Mouse (Mus musculus) right cerebral cortex, postnatal 10 days (tissue): ENCODE results near the gene Tigd3.
"Not testable (repeated sequence)": the region's sequence is repeated elsewhere in the genome, so short reads cannot be mapped to it uniquely, and the experiment has no call there.

ENCODE experiments used
- DNase-seq, 2 experiments: peaks; one replicate each; pipeline ENCODE4 v3.0.0; 2021; ENCODE audit warnings: low spot score in 2 of 2

The Tigd3 gene

DNA sequence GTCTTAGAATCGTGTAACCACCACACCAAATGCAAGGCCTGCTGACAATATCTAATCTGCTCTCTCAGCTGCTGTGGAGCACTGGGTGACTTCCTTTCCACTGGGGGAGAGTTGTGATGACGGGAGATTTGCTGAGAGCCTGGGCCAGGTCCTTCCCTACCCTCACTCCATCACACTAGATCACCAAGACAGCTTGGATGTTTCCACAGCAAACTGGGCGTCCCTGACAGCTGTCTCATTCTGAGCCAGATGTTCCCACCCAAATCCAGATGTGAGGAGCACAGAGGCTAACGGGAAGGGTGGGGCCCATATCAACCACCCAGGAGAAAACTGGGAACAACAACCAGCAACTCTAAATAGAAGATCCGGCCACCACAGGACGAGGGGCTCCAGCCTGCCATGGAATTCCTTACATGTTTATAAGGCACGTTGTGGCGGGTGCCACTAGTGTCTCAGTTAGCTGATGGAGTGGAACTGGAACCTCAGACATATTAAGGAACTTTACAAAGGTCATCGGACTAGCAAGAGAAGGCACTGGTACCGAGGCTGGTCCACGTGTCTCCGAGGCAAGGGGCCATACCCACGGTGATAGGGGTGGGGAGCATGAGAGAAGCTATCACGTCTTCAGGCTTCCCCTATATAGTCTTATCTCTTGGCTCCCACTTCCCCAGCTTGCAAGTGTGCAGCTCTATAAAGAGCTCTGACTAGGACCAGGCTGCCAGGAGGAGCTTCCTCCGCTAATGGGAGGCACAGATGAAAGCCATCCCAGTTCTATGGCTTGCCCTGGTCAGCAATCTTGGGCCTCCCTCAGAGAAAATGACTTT lies 28.4 kb upstream of the Tigd3 start:
- DNase-seq: no peak

DNA sequence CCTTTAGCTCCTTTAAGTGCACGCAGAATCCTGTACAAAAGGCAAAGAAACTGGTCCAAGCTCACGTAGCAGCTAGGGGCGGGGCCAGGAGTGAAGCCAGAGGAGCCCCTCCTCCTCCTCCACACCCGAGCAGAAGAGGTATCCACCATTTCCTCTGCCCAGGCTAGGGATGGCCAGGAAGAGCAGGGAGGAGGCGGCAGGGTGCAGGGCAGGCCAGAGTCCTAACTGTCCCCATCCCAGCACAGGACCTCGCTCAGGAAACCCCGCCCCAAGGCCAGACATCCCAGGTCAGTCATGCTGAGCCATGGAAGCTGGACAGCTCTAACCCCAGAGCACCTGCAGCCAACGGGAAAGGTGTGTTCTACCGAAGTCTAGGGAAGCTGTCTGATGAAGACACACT lies 27.8 kb upstream of the Tigd3 start:
- DNase-seq: no peak

GRCm38 (mm10) chr19:5913007-5913719 lies 19.2 kb upstream of the Tigd3 start, which contains the start of gene Dpf2:
Gene Dpf2 (minus strand): TSS chr19:5913010.
- DNase-seq: no peak

DNA sequence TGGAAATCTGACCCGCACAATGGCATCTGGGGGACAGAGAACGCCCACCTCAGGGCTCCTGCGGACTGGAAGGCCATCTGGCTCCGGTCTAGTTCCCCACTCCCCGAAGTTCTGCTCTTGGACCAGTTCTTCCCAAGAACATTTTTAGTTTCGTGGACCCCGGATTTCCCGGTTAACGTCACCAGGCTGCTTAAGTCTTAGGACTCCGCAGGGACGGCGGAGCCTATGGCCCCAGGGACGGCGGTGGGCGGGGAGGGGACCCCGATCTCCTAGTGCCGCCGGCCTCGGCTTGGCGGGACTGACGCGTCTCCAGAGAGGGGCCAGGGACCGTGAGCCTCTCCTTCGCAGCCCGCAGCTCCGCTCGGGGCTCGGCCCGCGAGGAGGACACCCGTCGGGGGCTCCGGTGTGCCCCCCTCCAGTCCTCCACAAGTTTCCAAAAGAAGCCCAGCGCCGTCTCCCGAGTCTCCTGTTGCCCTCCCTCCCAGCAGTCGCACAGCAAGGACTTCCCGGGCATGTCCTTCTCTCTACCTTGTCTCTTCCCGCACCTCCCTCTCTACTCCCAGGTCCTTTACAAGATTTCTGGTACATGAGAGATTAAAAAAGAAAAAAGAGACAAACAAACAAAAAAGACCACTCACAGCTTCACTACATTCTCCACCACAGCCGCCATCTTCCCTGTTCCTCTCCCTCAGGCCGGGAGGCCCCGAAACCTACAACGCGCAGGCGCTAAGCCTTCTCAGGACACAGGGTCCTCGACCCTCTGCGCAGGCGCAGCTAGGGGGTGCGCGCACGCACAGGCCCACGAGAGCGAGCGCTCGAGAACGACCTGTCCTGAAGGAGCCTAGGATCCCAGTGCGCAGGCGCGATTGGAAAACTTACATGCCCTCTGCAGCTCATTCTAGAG lies 18.4 kb upstream of the Tigd3 start:
- peak; percentile 99 to 100 for DNase-seq

DNA sequence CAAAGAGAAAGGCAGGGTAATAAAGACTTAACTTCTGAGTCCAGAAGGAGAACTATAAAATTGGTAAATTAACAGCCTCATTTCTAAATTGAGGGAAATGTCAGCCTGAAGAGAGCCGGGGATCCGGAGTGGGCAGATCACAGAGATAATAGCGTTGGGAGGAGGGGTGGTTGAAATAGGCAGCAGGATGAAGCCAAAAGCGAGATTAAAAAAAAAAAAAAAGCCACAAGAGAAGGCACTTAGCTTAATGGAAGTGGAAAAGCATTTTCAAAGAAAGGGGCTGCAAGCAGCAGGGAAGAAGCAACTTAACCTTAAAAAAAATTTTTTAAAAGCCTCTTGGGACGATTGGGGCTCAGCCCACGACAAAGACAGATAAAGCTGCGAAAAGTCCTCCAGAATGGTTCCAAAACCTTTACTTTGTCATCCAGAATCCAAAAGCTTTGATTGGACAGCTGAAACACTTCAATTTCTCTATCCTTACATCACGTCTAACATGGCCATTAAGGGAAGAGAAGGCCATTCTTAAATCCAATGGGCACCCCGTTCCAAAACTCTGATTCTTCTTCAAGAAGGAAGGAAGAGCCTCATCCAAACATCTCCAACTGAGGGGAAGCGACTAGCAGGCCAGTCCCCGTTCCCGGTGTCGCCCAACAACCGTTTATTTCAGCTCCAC lies 17.6 kb upstream of the Tigd3 start:
- DNase-seq: no peak

DNA sequence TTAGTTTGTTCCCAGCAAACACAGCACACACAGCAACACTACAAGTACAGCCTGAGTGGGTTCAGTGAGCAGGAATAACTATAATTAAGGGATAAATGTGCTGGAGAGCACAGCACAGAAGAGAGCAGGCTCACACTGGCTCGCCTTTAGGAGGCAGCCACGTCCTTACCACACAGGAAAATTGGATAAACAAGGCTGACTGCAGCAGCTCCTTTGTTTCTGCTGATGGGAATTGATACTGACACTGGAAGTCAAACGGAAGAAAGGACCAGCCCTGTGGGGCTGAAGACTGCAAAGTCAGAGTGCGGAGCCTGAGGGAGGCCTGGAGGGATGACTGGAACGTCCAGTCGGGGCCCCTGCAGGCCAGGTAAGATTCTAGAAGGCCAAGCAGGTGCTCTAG lies 16.3 kb upstream of the Tigd3 start:
- DNase-seq: no peak

- no peak for DNase-seq
Observed at GRCm38 (mm10) chr19:5907275-5907674, 13.3 kb upstream of the Tigd3 start.

- DNase-seq: peak in 1 of 2 experiments; percentile 44
Observed at GRCm38 (mm10) chr19:5893282-5894001, 507 bp downstream of the Tigd3 start.

- no peak for DNase-seq
Observed at GRCm38 (mm10) chr19:5892735-5893134, 1.2 kb downstream of the Tigd3 start.

DNA sequence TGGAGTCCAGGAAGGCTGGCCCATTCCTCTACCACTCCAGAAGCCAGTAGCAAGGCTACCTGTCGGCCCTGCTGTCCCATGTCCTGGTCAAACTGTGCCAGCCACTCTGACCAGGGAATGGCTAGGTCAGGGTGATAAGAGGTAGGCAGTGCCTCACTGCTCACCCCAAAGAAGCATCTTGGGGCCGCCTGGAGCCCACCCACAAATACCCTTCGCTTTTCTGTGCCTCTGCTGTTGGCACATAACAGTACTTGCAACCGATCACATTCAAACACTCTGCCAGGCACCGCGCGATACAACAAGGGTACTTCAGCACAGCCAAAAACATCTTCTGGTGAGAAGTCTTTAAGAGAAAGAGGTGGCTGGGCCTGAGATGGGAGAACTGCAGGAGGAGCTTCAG lies 1.7 kb downstream of the Tigd3 start:
- no peak for DNase-seq

DNA sequence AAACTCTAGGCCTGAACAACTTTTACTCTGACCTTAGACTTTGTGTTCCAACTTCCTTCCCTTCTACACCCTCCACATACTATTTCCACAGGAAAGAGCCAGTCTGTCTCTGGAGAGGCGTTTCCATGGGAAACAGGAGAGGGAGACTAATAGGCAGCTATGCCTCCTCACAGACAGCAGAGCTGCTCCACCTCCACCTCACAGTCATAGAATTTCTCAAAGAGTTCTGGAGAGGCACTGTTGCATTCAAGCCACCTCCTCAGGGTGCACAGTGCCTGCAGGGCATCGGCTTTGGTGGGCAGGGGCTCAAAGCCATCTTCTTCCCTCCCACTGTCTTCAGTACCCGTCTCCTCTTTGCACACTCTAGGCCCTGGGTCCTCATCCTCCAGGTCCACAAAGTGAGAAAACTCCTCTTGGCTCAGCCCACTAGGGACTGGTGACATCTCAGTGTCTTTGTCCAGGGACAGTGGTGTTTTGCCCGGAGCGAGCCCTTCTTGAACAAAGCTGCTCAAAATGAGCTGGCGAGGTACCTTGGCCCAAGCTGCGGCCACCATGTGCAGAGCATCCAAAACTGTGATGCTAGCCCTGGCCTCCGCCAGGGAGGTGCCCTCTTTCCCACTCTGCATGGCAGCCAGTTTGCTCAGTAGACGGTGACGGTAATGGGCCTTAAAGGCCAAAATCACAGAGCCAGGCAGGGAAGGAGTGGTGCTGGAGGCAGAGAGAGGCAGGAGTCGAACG lies 2.3 kb downstream of the Tigd3 start:
- DNase-seq: no peak

- no peak for DNase-seq
Observed at GRCm38 (mm10) chr19:5889211-5889610, 4.7 kb downstream of the Tigd3 start.

- no peak for DNase-seq
Observed at GRCm38 (mm10) chr19:5887234-5887815, 6.6 kb downstream of the Tigd3 start.

DNA sequence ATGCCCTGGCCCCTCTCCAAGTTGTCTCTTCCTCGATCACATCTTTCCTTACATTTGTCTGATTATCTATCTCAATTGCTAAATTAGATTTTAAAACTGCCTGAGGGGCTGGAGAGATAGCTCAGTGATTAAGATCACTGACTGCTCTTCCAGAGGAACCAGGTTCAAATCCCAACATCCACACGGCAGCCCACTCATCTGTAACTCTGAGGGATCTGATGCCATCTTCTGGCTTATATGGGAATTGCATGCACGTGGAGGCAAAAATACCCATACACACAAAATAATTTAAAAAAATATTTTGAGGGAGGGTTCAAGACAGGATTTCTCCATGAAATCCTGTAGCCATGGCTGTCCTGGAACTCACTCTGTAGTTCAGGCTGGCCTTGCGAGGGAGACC lies 8.1 kb downstream of the Tigd3 start:
- no peak for DNase-seq

DNA sequence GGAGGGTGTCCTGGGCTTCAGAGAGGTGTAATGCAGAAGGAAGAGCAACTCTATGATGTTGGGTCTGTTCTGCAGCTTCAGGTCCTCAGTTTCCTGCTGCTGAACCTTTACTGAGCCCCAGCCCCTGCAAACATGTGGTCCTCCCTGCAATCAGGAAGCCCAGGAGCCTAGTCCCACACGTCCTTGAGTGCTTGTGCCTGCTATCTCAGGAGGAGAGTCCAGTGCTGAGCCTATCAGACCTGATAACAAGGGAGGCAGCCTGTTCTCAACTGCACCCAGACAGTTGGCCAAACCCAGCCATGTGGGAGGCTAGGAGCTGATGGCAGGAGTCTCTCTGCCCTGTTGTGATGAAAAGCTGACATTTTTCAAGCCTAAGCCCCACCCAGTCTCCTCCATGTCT lies 10.0 kb downstream of the Tigd3 start:
- no peak for DNase-seq

DNA sequence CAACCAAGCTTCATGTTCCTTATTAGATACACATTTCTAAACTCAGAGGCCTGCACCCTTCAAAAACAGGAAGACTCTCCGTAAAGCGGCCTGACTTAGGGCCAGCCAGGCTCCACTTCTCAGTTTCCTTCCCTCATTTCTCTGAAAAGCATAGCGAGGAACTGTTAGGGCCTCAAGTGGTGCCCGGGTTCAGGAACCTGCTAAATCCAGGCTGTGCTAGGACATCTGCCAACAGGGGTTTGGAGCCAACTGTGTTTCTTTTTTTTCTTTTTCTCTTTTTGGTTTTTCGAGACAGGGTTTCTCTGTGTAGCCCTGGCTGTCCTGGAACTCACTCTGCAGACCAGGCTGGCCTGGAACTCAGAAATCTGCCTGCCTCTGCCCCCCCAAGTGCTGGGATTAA lies 11.9 kb downstream of the Tigd3 start:
- DNase-seq: not testable (repeated sequence)

DNA sequence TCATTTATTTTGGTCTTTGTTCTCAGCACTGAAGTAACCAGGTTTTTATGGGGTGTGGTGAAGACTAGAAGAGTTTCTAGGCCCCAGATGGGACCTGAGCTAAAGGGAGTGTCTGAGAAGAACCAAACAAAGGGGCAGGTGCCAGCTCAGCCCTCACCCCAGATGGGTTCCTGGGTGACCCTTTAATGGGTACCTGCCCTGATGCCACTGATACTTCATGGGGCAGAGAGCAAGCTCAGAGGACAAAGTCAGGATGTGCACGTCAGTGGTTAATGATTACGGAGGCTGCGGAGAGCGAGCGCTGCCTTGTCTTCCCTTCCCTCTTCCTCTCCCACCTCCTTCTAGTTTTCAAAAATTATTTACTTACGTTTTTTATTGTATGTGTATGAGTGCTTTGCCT lies 12.8 kb downstream of the Tigd3 start:
- no peak for DNase-seq

GRCm38 (mm10) chr19:5879735-5880134 lies 14.2 kb downstream of the Tigd3 start:
- no peak for DNase-seq

- DNase-seq: no peak
Observed at GRCm38 (mm10) chr19:5878916-5879315, 15.0 kb downstream of the Tigd3 start.

- no peak for DNase-seq
Observed at GRCm38 (mm10) chr19:5878362-5878722, 15.6 kb downstream of the Tigd3 start.
